Mouse (Mus musculus) left cerebral cortex, postnatal 4 days (tissue): ENCODE data around the gene Gpr39. TPM values are rescaled to one million over a fixed set of nuclear protein-coding genes. Genes with fewer than 3 reads are reported as not detected.
A peak's percentile ranks its signal among the peaks of the same experiment; 100 is the strongest.

Experiments used
- DNase-seq: peaks from one replicate; pipeline ENCODE4 v3.0.0-alpha.2; 2022
- intact Hi-C: fragments of 180-260 bp; cut with DNase I; formaldehyde crosslinking; loops from one replicate; pipeline ENCODE4 v1.15.1; 2025
- total RNA-seq, 2 experiments: library from RNA; stranded (reverse); gene quantifications; 2 replicates each; pipeline ENCODE4 v1.2.3; 2021

Gene Gpr39
- total RNA-seq, 2 experiments from 2014 or later: not detected

GRCm38 (mm10) chr1:125693541-125693940 is 16.7 kb downstream of the Gpr39 start:
- DNase-seq: no peak
- intact Hi-C loops: no loop called here

GRCm38 (mm10) chr1:125694338-125694737 is 17.5 kb downstream of the Gpr39 start:
- no peak for DNase-seq
- intact Hi-C loops: no loop called here

GRCm38 (mm10) chr1:125701101-125701590 is 24.4 kb downstream of the Gpr39 start:
- DNase-seq: no peak
- intact Hi-C loops: no loop called here

- intact Hi-C loops: no loop called here
Measured at GRCm38 (mm10) chr1:125701773-125702172, 25.0 kb downstream of the Gpr39 start.

GRCm38 (mm10) chr1:125702326-125702725 is 25.5 kb downstream of the Gpr39 start:
- intact Hi-C loops: no loop called here
- no peak for DNase-seq

More at GRCm38 (mm10) chr1:125701773-125702172, 25.0 kb downstream of the Gpr39 start:
- DNase-seq: no peak

GRCm38 (mm10) chr1:125705412-125705811 is 28.6 kb downstream of the Gpr39 start:
- no peak for DNase-seq
- intact Hi-C loops: no loop called here

GRCm38 (mm10) chr1:125715286-125715685 is 38.5 kb downstream of the Gpr39 start:
- intact Hi-C loops: no loop called here
- no peak for DNase-seq

- no peak for DNase-seq
- intact Hi-C loops: no loop called here
Measured at GRCm38 (mm10) chr1:125716241-125716640, 39.4 kb downstream of the Gpr39 start.

GRCm38 (mm10) chr1:125717906-125718305 is 41.1 kb downstream of the Gpr39 start:
- intact Hi-C loops: no loop called here
- no peak for DNase-seq

- intact Hi-C loops: no loop called here
- no peak for DNase-seq
Measured at GRCm38 (mm10) chr1:125719127-125719526, 42.3 kb downstream of the Gpr39 start.

GRCm38 (mm10) chr1:125721104-125721758 is 44.4 kb downstream of the Gpr39 start:
- DNase-seq: no peak
- intact Hi-C loops: no loop called here

GRCm38 (mm10) chr1:125724304-125724703 is 47.5 kb downstream of the Gpr39 start:
- DNase-seq: peak; percentile 77
- intact Hi-C loops: no loop called here

GRCm38 (mm10) chr1:125729025-125729565 is 52.3 kb downstream of the Gpr39 start:
- intact Hi-C loops: no loop called here
- DNase-seq: no peak

GRCm38 (mm10) chr1:125729731-125730536 is 53.1 kb downstream of the Gpr39 start:
- intact Hi-C loops: no loop called here
- DNase-seq: peak; percentile 16

GRCm38 (mm10) chr1:125730537-125730880 is 53.7 kb downstream of the Gpr39 start:
- DNase-seq: no peak
- intact Hi-C loops: no loop called here

GRCm38 (mm10) chr1:125731854-125732253 is 55.1 kb downstream of the Gpr39 start:
- intact Hi-C loops: no loop called here
- DNase-seq: no peak

GRCm38 (mm10) chr1:125744766-125745165 is 68.0 kb downstream of the Gpr39 start:
- intact Hi-C loops: no loop called here

GRCm38 (mm10) chr1:125755335-125755996 is 78.7 kb downstream of the Gpr39 start:
- intact Hi-C loops: no loop called here
- DNase-seq: no peak

More at GRCm38 (mm10) chr1:125744766-125745165, 68.0 kb downstream of the Gpr39 start:
- no peak for DNase-seq

- intact Hi-C loops: no loop called here
- peak; percentile 84 for DNase-seq
Measured at GRCm38 (mm10) chr1:125759972-125760695, 83.3 kb downstream of the Gpr39 start.

- intact Hi-C loops: no loop called here
- DNase-seq: peak; percentile 60
Measured at GRCm38 (mm10) chr1:125760696-125761025, 83.9 kb downstream of the Gpr39 start.

- intact Hi-C loops: no loop called here
- DNase-seq: peak; percentile 24
Measured at GRCm38 (mm10) chr1:125762076-125762475, 85.3 kb downstream of the Gpr39 start.
